Mouse (Mus musculus) liver, embryonic 13.5 days (tissue): Measurements from ENCODE around the gene Cdh1. TPM values are rescaled to one million over a fixed set of nuclear protein-coding genes. Genes with fewer than 3 reads are reported as not detected.

Experiments used
- ATAC-seq: fragments of 200-750 bp; cut with Nextera tagmentation; 2 replicates; pipeline ENCODE4 v1.8.0; 2017; ENCODE audit warnings: low read depth, mild to moderate bottlenecking, moderate number of reproducible peaks, moderate library complexity
- DNase-seq: peaks from one replicate; pipeline ENCODE4 v3.0.0; 2022
- H3K27ac ChIP-seq: fragments of 300-500 bp; sonication (generic); 2 replicates; pipeline ENCODE4 v1.5.1; 2015; ENCODE audit warnings: moderate library complexity, mild to moderate bottlenecking, inconsistent platforms
- H3K27me3 ChIP-seq: fragments of 300-500 bp; sonication (generic); 2 replicates; pipeline ENCODE4 v1.6.1; 2015; ENCODE audit warnings: mild to moderate bottlenecking, inconsistent platforms
- H3K36me3 ChIP-seq: fragments of 300-500 bp; sonication (generic); 2 replicates; pipeline ENCODE4 v1.6.1; 2015; ENCODE audit warnings: mild to moderate bottlenecking, inconsistent platforms
- H3K4me1 ChIP-seq: fragments of 300-500 bp; sonication (generic); replicated peaks from 2 replicates; pipeline ENCODE4 v1.6.1; 2015; ENCODE audit warnings: inconsistent platforms
- H3K4me2 ChIP-seq: fragments of 300-500 bp; sonication (generic); 2 replicates; pipeline ENCODE4 v1.6.1; 2015; ENCODE audit warnings: inconsistent platforms, mild to moderate bottlenecking, moderate library complexity
- H3K4me3 ChIP-seq: fragments of 300-500 bp; sonication (generic); replicated peaks from 2 replicates; pipeline ENCODE4 v1.5.1; 2015; ENCODE audit warnings: mild to moderate bottlenecking, inconsistent platforms
- H3K9ac ChIP-seq: fragments of 300-500 bp; sonication (generic); 2 replicates; pipeline ENCODE4 v1.6.1; 2015; ENCODE audit warnings: mild to moderate bottlenecking, inconsistent platforms
- H3K9me3 ChIP-seq: fragments of 300-500 bp; sonication (generic); replicated peaks from 2 replicates; pipeline ENCODE4 v1.6.1; 2016; ENCODE audit warnings: inconsistent platforms
- WGBS: fragments of 180-500 bp; shearing (Covaris S2); methylation state at CpG from one replicate; pipeline ENCODE4 v1.1.7; 2015; ENCODE audit not compliant: insufficient replicate concordance; 5-methylcytosine and 5-hydroxymethylcytosine counted together
- polyA plus RNA-seq: library from polyadenylated mRNA; unstranded; fragments of >200 nt; fragmentation: Nextera tagmentation; extraction: Ambion mirVana; gene quantifications from 2 replicates; pipeline ENCODE4 v1.2.1, GENCODE M21; 2015

Gene Cdh1
- polyA plus RNA-seq, 1 experiment from 2014 or later: 12.1 TPM

DNA sequence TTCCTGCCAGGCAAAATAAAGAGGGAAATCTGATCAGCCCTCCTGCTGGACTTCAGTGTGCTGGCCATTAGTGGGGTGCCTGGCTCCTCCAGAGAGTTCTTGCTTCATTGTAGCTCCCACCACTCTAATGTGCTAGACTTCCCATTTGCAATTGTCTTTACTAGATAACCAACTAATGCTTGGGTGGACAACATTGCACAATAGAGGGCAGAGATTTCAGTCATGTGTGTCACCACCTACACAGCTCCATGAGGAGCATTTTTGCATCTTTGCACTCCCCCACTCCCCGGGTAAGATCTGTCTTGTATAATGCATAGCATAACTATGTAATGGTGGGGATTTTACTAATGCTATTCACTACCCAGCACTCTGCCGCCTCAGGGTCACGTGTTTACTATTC is 21.6 kb downstream of the Cdh1 start:
- no peak for ATAC-seq
- Histone ChIP-seq H3K36me3 (no peaks in the 10 kb centered on the region), H3K4me1 (peaks cover 8% of the 10 kb centered on the region; the same call in 1 of the 2 replicates), H3K27ac (no peak overlapping the region), H3K9me3 (no peaks in the 10 kb centered on the region), H3K9ac (no peak overlapping the region), H3K27me3 (no peaks in the 10 kb centered on the region), H3K4me2 (no peak overlapping the region), H3K4me3 (no peak overlapping the region)
- no peak for DNase-seq
- WGBS: 66% methylated on average over 3 of the region's 3 CpGs

GRCm38 (mm10) chr8:106626096-106626865 is 23.1 kb downstream of the Cdh1 start:
- H3K4me2 ChIP-seq: no peak overlapping the region
- ATAC-seq (no peak), DNase-seq (no peak)
- H3K27ac ChIP-seq: no peak overlapping the region
- H3K4me3 ChIP-seq: no peak overlapping the region
- peaks cover 10% of the 10 kb centered on the region; the same call in 1 of the 2 replicates for H3K4me1 ChIP-seq
- H3K9me3 ChIP-seq: no peaks in the 10 kb centered on the region
- H3K36me3 ChIP-seq: no peaks in the 10 kb centered on the region
- H3K9ac ChIP-seq: no peak overlapping the region
- no peaks in the 10 kb centered on the region for H3K27me3 ChIP-seq
- WGBS: 56% methylated on average over 9 of the region's 9 CpGs

- Histone ChIP-seq H3K27me3 (no peaks in the 10 kb centered on the region), H3K4me3 (no peak overlapping the region), H3K9ac (no peak overlapping the region), H3K4me2 (no peak overlapping the region), H3K36me3 (no peaks in the 10 kb centered on the region), H3K4me1 (peaks cover 23% of the 10 kb centered on the region), H3K9me3 (no peaks in the 10 kb centered on the region), H3K27ac (no peak overlapping the region)
- WGBS: 63% methylated on average over 11 of the region's 11 CpGs
- ATAC-seq (no peak), DNase-seq (no peak)
Measured at GRCm38 (mm10) chr8:106628291-106628964, 25.3 kb downstream of the Cdh1 start.

GRCm38 (mm10) chr8:106629456-106629855 is 26.3 kb downstream of the Cdh1 start:
- Histone ChIP-seq H3K27ac (no peak overlapping the region), H3K4me1 (peaks cover 27% of the 10 kb centered on the region), H3K9ac (no peak overlapping the region), H3K4me2 (no peak overlapping the region), H3K36me3 (no peaks in the 10 kb centered on the region), H3K9me3 (no peaks in the 10 kb centered on the region), H3K4me3 (no peak overlapping the region), H3K27me3 (no peaks in the 10 kb centered on the region)
- WGBS: 54% methylated on average over 5 of the region's 5 CpGs
- no peak for DNase-seq
- ATAC-seq: no peak

DNA sequence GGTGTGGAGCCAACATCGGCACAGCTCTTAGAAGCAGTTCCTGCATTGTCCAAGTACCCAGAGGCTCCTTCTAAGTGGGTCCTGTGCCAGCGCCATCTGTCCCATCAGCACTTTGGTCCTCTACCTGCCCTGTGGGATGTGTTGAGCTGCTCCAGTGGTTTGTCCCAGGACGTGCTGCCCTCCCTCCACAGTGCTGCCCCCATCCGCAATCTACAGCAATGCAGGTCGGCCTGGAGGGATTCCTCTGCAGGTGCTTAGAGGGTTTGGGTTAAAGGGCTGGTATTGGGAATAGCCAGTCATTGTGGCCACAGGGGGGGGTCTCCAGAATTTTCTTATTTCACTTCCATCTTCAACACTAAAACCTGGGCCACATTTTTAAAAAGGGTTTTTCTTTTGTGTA is 28.8 kb downstream of the Cdh1 start:
- no peak for ATAC-seq
- no peak overlapping the region for H3K9ac ChIP-seq
- no peaks in the 10 kb centered on the region for H3K27me3 ChIP-seq
- H3K4me2 ChIP-seq: no peak overlapping the region
- no peaks in the 10 kb centered on the region for H3K9me3 ChIP-seq
- no peak for DNase-seq
- H3K27ac ChIP-seq: no peak overlapping the region
- H3K36me3 ChIP-seq: no peaks in the 10 kb centered on the region
- peaks cover 34% of the 10 kb centered on the region for H3K4me1 ChIP-seq
- WGBS: 51% methylated on average over 5 of the region's 5 CpGs
- H3K4me3 ChIP-seq: no peak overlapping the region

GRCm38 (mm10) chr8:106632650-106633049 is 29.5 kb downstream of the Cdh1 start:
- no peak for DNase-seq
- Histone ChIP-seq H3K4me3 (no peak overlapping the region), H3K27ac (no peak overlapping the region), H3K4me2 (no peak overlapping the region), H3K4me1 (peaks cover 34% of the 10 kb centered on the region), H3K27me3 (no peaks in the 10 kb centered on the region), H3K36me3 (no peaks in the 10 kb centered on the region), H3K9me3 (no peaks in the 10 kb centered on the region), H3K9ac (no peak overlapping the region)
- no peak for ATAC-seq
- WGBS: 42% methylated on average over 8 of the region's 8 CpGs

DNA sequence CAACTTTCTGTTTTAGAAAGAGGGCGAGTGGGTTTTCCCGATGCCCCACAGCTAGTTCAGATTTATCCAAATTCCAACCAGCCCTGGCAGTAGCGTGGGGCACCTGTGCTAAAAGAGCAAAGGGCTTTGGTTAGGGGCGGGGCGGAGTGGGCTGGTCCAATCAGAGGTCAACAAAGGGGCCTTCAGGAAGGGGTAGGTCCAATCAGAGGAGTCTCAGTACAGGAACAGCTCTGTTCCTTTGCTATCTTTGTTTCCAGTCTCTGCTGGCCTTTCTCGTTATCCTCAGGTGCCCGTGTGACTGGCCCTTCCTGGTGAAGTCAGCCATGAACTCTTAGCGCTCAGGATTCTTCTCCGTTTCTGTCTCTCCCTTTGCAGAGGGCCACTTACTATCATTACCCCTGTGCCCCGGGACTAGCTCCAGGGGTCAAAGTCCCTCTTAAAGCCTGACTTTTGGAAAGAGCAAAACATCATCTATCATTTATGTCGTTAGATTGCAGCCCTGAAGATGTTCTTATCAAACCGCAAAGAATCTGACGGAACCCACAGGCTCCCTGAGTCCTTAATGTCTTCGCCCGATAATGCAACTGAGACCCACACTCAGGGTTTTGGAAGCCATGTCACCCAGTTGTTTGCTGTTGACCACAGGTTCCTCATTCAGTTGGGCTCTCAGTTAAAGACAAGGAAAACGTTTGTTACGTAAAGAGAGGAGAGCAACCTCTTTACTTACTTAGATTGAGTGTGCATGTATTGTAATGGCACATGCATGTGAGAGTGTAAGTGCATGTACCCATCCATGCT is 30.4 kb downstream of the Cdh1 start:
- no peak for DNase-seq
- Histone ChIP-seq H3K4me1 (peaks cover 34% of the 10 kb centered on the region), H3K27me3 (no peaks in the 10 kb centered on the region), H3K9ac (no peak overlapping the region), H3K9me3 (no peaks in the 10 kb centered on the region), H3K36me3 (no peaks in the 10 kb centered on the region), H3K4me2 (peak overlapping the region; percentile 36; the same call in 1 of the 2 replicates), H3K27ac (no peak overlapping the region), H3K4me3 (no peak overlapping the region)
- 32% methylated on average over 17 of the region's 17 CpGs for WGBS
- ATAC-seq: peak; percentile 79

DNA sequence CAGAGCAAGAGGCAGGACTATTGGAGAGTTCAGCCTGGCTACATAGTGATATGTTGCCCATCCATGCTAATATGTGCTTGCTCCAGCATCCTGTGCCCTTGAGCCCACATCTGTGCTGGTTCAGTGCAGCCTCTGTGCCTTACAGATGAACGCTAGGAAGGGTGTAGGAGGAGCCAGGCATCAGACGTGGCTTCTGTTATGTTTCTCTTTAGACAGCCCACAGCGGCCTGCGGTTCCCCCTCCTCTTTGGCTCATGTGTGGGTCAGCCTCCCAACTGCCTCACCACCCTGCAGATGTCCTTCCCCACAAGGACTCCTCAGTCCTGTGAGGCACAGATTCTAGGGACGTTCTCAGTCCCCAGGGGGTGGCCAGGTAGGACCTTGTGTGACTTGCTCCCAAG is 32.1 kb downstream of the Cdh1 start:
- Histone ChIP-seq H3K27me3 (no peaks in the 10 kb centered on the region), H3K27ac (no peak overlapping the region), H3K4me1 (peaks cover 34% of the 10 kb centered on the region), H3K4me3 (no peak overlapping the region), H3K9ac (no peak overlapping the region), H3K9me3 (no peaks in the 10 kb centered on the region), H3K4me2 (no peak overlapping the region), H3K36me3 (no peaks in the 10 kb centered on the region)
- WGBS: 33% methylated on average over 5 of the region's 5 CpGs
- no peak for DNase-seq
- ATAC-seq: no peak

- Histone ChIP-seq H3K4me2 (no peak overlapping the region), H3K9me3 (no peaks in the 10 kb centered on the region), H3K4me3 (no peak overlapping the region), H3K9ac (no peak overlapping the region), H3K4me1 (peaks cover 34% of the 10 kb centered on the region), H3K27me3 (no peaks in the 10 kb centered on the region), H3K36me3 (no peaks in the 10 kb centered on the region), H3K27ac (no peak overlapping the region)
- ATAC-seq (no peak), DNase-seq (no peak)
- WGBS: 67% methylated on average over 4 of the region's 4 CpGs
Measured at GRCm38 (mm10) chr8:106637446-106637845, 34.3 kb downstream of the Cdh1 start.

DNA sequence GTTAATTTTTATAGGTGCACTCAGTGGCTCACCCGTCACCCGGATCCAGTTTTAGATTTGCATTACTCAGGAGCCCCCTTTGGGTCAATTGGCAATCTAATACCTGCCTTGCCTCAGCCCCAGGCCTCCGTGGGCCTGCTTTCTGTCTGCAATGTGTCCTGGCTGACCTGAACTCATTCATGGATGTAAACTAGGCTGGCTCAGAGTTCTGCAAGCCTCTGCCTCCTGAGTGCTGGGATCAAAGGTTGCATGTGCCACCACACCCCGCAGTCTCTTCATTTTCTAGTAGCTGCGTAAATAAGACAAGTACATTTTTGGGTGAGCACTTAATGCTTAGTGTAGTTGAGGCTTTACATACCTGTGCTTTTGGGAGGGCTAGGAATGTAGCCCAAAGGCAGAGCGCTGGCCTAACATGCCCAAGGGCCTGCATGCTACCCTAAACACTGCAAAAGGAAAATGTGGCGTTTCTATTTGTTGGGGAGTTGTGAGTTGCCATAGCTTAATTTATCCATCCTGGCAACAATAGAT is 35.7 kb downstream of the Cdh1 start:
- no peak overlapping the region for H3K9ac ChIP-seq
- no peak overlapping the region for H3K4me3 ChIP-seq
- no peaks in the 10 kb centered on the region for H3K27me3 ChIP-seq
- no peak for DNase-seq
- H3K36me3 ChIP-seq: no peaks in the 10 kb centered on the region
- WGBS: 74% methylated on average over 7 of the region's 7 CpGs
- H3K4me2 ChIP-seq: no peak overlapping the region
- peaks cover 23% of the 10 kb centered on the region for H3K4me1 ChIP-seq
- H3K9me3 ChIP-seq: no peaks in the 10 kb centered on the region
- ATAC-seq: no peak
- H3K27ac ChIP-seq: no peak overlapping the region

- H3K9ac ChIP-seq: no peak overlapping the region
- no peaks in the 10 kb centered on the region for H3K9me3 ChIP-seq
- no peaks in the 10 kb centered on the region for H3K36me3 ChIP-seq
- ATAC-seq: no peak
- DNase-seq: no peak
- no peak overlapping the region for H3K27ac ChIP-seq
- no peaks in the 10 kb centered on the region for H3K27me3 ChIP-seq
- H3K4me3 ChIP-seq: no peak overlapping the region
- H3K4me1 ChIP-seq: peaks cover 16% of the 10 kb centered on the region
- 73% methylated on average over 7 of the region's 7 CpGs for WGBS
- no peak overlapping the region for H3K4me2 ChIP-seq
Measured at GRCm38 (mm10) chr8:106640212-106640611, 37.1 kb downstream of the Cdh1 start.
